Mouse (Mus musculus): Measurements from ENCODE around the gene Pla2g16.

Gene Pla2g16

GRCm38 (mm10) chr19:7566826-7567225, 9.6 kb downstream of the Pla2g16 start:
- DNase-seq, result no peak

GRCm38 (mm10) chr19:7568364-7568763, 11.1 kb downstream of the Pla2g16 start:
- DNase-seq, result no peak

DNA sequence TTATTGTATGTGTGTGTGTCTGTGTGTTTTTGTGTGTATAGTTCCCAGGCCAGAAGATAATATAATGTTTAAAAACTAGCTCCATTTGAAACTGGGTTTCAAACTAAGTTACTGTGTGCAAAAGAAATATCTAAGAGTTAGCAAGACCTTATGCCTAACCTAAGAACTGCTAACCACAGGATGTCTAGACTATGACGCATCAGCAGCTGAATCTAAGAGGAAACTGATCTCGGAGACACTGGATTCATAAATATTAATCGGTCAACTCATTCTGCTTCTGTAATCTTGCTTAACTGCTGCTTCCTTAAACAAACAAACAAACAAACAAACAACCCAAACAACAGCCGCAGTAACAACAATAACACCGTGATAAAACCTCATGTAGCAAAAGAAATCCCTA, 12.4 kb downstream of the Pla2g16 start:
- no peak for DNase-seq

GRCm38 (mm10) chr19:7576180-7576579, 18.9 kb downstream of the Pla2g16 start:
- no peak for DNase-seq

- DNase-seq, result no peak
These were observed 20.5 kb downstream of the Pla2g16 start for GRCm38 (mm10) chr19:7577710-7578109.

- DNase-seq, result no peak
These were observed 23.8 kb downstream of the Pla2g16 start for GRCm38 (mm10) chr19:7581042-7581441.

DNA sequence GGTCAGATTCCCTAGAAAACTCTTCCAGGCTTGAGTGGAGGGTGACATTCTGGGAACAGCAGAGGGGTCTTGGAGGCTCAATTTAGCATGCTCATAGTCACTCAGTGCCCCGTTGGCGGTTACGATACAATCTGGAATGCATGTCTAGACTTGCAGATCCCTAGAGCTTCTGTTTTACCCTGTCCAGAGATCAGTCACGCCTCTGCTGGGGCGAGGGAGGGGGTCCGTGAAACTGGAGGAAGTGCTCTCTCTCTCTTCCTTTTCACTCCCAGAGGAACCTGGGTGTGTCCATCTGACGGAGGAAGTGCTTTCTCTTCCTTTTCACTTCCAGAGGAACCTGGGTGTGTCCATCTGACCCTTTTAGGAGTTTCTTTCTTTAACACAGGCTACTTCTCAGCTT, 25.8 kb downstream of the Pla2g16 start:
- DNase-seq, result no peak

GRCm38 (mm10) chr19:7583599-7583998, 26.3 kb downstream of the Pla2g16 start:
- no peak for DNase-seq

DNA sequence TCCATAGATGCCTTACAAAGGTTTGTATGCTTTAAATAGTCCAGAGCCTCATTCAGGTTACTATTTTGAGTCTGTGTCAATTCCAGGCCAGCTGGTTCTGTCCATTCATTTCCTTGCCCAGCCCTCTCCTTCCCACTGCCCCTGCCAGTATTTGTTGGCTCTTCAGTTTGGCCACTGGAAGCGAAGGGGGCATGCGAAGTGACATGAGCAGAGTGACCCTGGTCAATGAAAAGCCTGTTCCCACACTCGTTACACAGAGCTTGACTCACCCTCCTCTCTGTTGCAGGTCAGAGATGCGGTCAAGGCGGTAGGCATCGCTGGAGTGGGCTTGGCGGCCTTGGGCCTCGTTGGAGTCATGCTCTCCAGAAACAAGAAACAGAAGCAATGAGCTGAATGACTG, 28.0 kb downstream of the Pla2g16 start:
- no peak for DNase-seq

DNA sequence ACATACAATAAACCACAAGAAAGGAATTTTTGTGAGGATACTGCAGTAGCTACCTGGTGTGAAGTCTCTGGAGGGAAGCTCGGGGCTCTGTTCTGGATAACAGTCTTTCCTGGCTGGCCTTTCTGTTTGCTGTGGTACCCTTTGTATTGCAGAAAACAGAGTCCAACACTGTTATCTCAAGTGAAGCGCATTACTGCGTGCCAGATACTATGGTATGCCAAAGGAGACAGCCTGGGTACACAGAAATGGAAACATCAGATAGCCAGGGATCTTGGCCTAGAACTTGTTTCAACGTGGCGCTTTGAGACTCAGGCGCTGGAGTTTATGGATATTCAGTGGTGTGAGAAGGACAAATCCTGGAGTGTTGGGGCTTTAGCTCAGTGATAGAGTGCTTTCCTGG, 28.5 kb downstream of the Pla2g16 start:
- DNase-seq, result no peak

DNA sequence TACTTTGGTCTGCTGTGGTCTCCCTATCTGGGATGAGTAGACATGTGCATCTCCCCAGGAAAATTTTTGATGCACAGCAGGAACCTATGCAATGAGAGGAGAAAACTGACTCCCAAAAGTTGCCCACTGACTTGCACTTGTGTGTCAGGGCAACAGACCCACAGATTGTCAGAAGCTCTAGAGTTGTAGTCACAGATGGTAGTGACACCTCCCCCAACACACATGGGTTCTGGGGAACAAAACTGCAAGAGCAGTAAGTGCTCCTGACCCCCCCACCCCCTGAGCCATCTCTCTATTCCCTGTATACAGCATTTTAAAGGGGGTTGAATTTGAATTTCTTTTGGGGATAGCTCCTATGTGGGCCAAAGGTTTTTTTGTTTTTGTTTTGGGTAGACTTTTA, 33.5 kb downstream of the Pla2g16 start:
- DNase-seq, result no peak

DNA sequence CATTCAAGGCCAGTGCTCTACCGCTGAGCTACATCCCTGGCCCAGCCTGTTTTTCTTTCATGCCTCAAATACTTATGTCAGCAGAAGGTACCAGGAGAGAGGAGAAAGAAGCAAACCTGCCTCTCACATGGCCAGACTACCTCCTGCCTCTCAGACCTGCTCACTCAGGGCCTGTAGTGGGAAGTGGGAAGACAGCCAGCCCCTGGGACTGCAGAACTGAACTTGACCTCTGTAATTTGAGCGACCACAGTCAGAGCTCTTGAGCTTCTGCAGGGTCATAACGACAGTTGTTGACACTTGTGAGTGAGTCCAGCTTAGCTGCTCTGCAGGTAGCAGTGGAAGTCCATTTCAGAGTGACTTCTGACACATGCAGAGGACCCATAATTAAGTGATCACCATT, 34.8 kb downstream of the Pla2g16 start:
- no peak for DNase-seq

DNA sequence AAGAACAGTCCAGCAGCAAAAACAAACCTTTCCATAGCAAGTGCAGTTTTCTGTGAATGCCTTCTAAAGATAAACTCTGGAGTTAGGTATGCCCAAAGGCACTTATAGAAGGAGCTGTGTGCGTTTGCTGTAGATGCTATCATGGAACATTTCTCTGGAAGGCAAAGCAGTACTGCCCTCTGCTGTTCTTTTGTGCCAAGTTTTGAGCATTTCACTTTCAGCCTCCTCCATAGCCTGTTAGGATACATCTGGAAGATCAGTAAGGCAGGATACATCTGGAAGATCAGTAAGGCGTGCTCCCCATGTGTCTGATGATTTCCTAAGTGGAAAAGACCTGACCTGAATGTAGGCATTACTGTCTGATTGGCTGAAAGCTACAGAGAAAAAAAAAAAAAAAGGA, 38.3 kb downstream of the Pla2g16 start:
- peak; percentile 18 for DNase-seq

GRCm38 (mm10) chr19:7598481-7598880, 41.2 kb downstream of the Pla2g16 start:
- DNase-seq, result no peak

DNA sequence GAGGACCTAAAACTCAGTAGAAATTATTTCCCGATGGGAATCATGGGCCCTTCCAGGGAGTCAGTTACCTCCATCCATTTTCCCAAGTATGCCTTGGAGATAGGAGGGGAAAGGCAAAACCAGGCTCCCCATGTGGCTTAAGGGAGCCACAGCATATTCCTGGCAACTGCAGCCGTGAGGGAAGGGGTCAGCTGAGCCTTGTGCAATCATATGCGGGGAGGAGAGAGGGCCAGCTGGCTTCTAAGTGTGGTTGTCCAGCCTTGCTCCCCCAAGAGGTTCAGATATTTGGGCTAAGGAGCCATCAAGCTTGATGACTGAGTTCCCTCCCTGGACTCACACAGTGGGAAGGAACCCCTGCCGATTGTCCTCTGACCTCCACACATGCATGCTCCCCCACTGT, 44.3 kb downstream of the Pla2g16 start:
- no peak for DNase-seq

GRCm38 (mm10) chr19:7604107-7604506, 46.8 kb downstream of the Pla2g16 start:
- DNase-seq, result no peak

DNA sequence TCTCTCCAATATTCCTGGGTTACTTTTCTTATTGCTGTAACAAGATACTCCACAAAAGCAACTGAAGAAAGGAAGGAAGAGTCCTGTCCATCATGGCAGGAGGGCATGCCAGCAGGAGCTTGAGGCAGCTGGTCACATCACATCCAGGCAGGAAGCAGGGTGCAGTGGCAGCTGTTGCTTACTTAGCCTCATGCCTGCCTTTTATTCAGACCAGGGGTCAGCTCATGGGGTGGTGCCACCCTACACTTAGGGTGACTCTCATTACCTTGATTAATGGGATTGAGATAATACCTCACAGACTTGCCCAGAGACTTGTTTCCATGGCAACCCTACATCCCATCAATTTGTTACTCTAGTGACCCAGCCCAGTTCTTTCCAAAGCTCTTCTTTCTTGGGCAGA, 47.8 kb downstream of the Pla2g16 start:
- DNase-seq, result no peak

DNA sequence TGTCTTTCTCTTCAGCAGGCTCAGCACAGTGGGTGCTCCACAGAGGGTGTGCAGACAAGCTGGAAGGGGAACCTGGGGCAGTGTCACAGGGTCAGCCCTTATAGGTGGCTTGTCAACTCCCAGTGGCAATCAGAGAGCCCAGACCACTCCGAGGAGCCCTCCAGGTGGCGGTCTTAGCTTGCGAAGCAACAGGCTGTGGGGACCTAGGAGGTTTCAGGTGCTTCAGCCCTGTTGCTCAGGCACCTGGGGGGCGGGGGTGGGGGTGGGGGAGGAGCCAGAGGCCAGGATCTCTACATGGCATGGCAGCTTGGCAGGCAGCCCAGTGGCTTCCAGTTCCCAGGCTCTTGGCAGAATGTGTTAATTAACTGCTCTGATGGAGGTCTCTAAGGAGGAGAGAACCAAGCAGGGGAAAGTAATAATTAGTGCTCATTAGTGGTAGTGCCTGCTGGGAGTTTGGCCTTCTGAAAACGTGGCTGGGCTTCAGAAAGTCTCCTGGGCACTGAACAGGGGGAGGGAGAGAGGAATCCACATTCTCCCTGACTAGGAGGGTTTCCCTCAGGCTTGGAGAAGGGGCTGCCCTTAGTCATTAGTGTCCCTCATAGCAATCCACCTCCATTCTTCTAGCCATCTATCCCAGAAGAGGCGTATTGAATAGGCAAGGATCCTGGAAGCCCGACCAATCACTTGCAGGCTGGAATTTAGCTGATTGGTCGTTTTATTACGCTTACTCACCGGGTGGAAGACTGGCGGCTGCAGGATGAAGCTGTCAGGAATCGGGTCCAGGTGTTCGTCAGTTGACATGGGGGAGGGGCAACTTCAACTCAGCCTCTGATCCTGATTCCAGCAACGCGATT, 48.9 kb downstream of the Pla2g16 start:
- DNase-seq, result no peak

DNA sequence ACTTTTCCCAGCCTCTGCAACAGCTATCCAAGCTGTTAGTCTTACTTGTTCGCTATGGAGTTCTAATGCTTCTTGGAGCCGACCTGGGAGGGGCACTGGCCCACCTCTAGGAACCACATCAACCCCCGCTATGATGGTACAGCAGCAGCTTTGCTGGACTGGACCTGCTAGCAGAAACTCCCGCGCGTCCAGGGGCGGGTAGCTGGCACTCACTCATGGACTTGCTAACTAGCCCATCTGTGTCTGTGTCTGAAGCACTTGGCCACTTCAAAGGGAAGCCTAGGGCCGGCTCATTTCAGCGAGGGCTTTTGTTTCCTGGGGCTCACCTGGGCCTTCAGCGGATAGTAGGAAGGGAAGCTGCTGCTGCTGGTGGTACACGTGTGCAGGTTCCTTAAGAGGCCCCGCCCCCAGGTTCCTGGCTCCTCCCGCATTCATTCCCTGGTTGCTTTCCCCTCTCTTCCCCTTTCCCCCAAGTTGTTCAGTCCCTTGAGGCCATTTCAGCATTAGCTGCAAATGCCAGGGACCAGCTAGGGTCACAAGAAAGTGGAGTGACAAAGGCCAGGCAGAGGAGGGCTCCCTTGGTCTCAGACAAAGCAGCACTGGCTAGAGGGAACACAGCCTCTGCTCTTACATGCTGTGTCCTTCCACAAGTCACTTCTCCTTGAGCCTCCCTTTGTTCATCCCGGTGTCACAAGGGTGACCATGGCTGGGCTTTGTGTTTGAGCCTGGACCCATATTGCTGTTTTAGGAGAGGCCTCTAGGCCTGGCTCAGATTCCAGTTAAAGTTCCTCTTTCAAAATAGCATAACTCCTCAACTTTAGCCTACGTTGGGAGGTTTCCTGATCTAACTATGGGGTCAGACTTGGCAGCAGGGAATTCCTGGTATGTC, 49.8 kb downstream of the Pla2g16 start, which contains the start of gene Lgals12:
Lgals12 (minus strand) TSS at position 393 of the 889 bp plus-strand sequence.
- no peak for DNase-seq

DNA sequence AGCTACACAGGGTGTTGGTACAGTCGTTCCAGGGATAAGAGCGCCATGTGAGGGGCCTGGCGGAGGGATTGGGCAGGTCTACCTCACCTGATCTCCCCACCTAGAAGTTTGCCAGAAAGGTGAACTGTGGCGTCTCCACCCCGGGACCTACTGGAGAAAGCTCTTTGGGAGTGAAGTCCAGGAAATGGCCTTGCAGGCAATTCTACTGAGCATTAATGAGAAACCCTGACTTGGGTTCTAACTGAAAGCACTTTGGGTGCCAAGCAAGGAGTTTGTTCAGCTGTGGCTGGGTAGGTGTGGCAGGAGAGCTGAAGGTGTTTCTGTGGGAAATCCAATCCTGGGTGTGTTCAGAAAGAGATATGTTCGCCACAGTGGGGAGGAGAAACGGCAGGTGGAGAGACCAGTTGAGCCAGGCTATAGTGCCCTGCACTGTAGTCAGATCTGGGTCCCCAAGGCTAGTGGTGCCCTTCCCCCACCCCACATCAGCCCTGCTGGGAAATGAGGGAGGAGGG, 50.5 kb downstream of the Pla2g16 start:
- no peak for DNase-seq

DNA sequence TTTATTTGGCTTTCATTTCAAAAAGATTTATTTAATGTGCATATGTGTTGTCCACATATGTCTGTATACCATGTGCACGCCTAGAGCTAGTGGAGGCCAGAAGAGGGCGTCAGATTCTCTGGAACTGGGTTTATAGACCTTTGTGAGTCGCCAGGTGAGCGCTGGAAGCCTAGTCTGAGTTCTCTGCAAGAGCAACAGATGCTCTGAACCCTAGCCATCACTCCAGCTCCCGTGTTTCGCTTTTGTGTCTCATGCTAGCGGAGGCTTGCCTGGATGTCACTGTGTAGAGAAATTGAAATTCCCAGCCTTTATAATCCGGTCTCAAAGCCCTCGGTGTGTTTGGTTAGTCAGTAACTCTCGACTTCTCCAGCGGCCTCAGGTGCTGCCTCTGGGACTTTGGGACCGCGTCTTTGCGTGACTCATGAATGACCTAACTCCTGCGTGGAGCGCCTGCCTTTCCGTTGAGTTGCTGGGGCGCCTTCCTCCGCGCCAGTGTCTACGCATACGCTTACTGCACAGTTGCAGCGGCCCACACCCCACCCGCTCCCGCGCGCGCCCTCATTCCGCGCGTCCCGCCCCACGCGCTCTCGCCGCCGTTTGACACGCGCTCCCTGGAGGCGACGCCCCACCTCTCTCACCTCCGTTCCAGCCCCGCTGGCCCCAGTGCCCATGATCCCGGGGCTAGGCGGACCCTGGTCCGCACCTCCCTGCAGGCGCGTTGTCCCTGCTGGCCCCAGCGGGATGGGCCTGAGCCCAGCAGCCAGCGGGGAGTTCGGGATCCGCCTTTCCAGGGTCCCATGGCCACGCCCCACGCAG, 54.9 kb downstream of the Pla2g16 start, which contains the start of gene Hrasls5:
Hrasls5 (plus strand) TSS at position 600 of the 816 bp plus-strand sequence.
- peak; percentile 41 for DNase-seq

- no peak for DNase-seq
These were observed 55.9 kb downstream of the Pla2g16 start for GRCm38 (mm10) chr19:7613151-7613550.

Data from thymus, postnatal 4 days (tissue).